Mouse (Mus musculus): ENCODE results near the gene Foxq1. TPM values are rescaled to one million over a fixed set of nuclear protein-coding genes. Genes with fewer than 3 reads are reported as not detected.

Gene Foxq1
- polyA plus RNA-seq, 1 experiment from 2014 or later = 0.19 TPM

DNA sequence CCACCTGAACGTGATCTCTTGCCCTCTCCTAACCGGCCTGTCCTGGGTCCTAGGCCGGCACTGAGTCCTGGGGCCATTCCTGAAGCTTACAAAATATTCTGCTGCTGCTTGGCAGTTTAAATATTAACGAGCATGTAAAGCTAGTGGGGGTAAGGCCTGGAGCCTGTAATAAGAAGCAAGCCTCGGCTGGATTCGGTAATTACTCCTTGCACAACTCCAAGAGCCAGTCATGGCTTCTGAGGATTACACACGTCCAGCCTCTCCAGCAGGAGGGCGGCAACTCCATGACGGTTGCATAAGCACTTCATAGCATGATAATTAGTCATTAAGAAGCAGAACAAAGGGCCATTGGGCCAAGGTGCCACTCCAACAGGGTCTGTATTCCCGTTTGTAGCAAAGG, 22.5 kb downstream of the Foxq1 start:
- H3K9me3 ChIP-seq = no peaks in the 10 kb centered on the region
- no peak overlapping the region for H3K4me3 ChIP-seq
- no peaks in the 10 kb centered on the region for H3K36me3 ChIP-seq
- H3K4me1 ChIP-seq = no peaks in the 10 kb centered on the region
- DNase-seq (ENCODE audit: low spot score) = peak; percentile 28
- WGBS = 77% methylated on average over 10 of the region's 10 CpGs
- H3K27me3 ChIP-seq (ENCODE audit: insufficient read depth, poor library complexity, severe bottlenecking) = peaks cover 50% of the 10 kb centered on the region
- H3K27ac ChIP-seq = no peak overlapping the region

DNA sequence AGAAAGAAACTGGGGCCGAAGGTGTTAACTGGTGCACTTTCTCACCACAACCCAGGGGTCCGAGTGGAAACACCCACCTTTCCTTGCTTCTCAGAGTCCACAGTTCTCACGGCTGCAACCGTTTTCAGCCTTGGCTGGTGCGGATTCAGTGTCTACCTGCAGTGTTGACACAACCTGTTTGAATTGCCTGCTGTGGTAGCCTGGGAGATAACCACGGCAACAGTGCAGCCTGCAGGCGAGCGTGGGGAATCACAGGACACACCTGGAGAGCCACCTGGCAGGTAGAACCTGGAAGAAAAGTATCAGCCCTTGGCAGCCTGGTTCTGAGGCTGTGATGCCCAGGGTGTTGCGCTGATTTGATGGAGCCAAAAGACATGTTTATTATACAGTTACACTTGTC, 23.9 kb downstream of the Foxq1 start:
- H3K27me3 ChIP-seq (ENCODE audit: insufficient read depth, poor library complexity, severe bottlenecking) = peaks cover 38% of the 10 kb centered on the region
- H3K4me3 ChIP-seq = no peak overlapping the region
- H3K27ac ChIP-seq = no peak overlapping the region
- peak; percentile 74 for DNase-seq (ENCODE audit: low spot score)
- H3K4me1 ChIP-seq = no peaks in the 10 kb centered on the region
- H3K36me3 ChIP-seq = no peaks in the 10 kb centered on the region
- 50% methylated on average over 9 of the region's 9 CpGs for WGBS
- H3K9me3 ChIP-seq = no peaks in the 10 kb centered on the region

DNA sequence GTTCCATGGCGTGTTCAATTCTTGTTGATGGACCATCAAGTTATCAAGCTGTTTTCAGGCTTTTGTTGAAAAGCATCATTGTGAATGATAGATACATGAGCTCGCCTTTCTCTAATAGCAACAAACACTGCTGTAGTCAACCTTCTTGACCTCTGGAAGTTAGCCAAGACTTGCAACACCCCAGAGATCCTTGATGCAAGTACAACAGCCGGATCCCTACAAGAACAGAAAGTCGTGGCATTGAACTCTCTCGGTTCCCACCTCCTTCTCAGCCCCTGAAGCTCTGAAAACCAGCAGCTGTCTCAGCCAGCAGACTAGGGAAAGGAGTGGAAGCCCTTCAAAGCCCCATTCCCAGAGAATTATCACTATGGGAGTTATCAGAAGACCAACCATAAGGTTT, 31.4 kb downstream of the Foxq1 start:
- H3K4me1 ChIP-seq = no peaks in the 10 kb centered on the region
- H3K27me3 ChIP-seq (ENCODE audit: insufficient read depth, poor library complexity, severe bottlenecking) = no peaks in the 10 kb centered on the region
- H3K9me3 ChIP-seq = no peaks in the 10 kb centered on the region
- no peak overlapping the region for H3K4me3 ChIP-seq
- WGBS = 71% methylated on average over 5 of the region's 5 CpGs
- no peaks in the 10 kb centered on the region for H3K36me3 ChIP-seq
- DNase-seq (ENCODE audit: low spot score) = no peak
- no peak overlapping the region for H3K27ac ChIP-seq

DNA sequence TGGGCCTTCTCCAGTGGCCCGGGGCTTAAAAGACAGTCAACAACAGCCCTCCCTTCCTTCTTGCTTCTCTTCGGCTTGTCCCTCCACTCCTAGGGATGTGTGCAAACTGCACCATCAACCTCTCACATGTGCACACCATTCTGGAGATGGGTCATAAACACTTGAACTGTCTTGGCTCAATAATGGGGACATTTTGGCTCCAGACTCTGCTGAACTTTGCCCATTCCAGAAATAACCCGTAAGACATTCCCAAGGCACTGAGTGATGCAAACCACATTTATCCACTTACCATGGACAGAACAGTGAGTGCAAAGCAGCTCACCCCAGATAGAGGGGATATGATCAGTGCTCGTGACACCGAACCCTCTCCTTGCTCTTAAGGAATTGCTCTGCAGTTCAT, 43.6 kb downstream of the Foxq1 start:
- Histone ChIP-seq H3K27me3 (ENCODE audit: insufficient read depth, poor library complexity, severe bottlenecking) (no peaks in the 10 kb centered on the region; the same call in 1 of the 2 replicates), H3K27ac (no peak overlapping the region), H3K4me1 (no peaks in the 10 kb centered on the region), H3K4me3 (no peak overlapping the region), H3K9me3 (no peaks in the 10 kb centered on the region), H3K36me3 (no peaks in the 10 kb centered on the region)
- DNase-seq (ENCODE audit: low spot score) = no peak
- 71% methylated on average over 5 of the region's 5 CpGs for WGBS

DNA sequence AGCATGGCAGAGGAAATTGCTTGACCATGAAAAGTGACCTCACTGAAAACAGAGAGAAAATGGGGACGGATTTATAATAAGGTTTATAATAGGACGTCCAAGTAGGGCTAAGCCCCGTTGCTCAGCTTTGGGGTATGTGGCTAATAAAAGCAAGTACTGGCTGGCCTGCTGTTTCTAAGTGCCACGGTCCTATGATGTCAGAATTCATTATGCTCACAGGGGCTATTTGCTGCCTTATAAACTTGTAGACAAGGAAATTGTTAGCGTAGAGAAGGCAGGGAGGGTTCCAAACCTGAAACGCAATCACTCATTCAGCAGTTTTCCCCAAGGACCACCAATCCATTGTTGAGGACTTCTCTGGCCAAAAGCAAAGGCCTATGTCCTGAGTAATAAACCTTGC, 48.0 kb downstream of the Foxq1 start:
- Histone ChIP-seq H3K27me3 (ENCODE audit: insufficient read depth, poor library complexity, severe bottlenecking) (peaks cover 8% of the 10 kb centered on the region), H3K36me3 (no peaks in the 10 kb centered on the region), H3K4me1 (no peaks in the 10 kb centered on the region), H3K27ac (no peak overlapping the region), H3K9me3 (no peaks in the 10 kb centered on the region), H3K4me3 (no peak overlapping the region)
- DNase-seq (ENCODE audit: low spot score) = no peak
- 80% methylated on average over 6 of the region's 6 CpGs for WGBS

Other genes with a start within 250 kb of the Foxq1 start
- not detected in 2 replicates for gene A530084C06Rik, start 3.2 kb downstream of the Foxq1 start, polyA plus RNA-seq (2016; fragmentation: Nextera tagmentation; extraction: Ambion mirVana)
- 0.14 and 3.4 TPM in 2 replicates for gene Foxf2, start 69.7 kb downstream of the Foxq1 start, polyA plus RNA-seq (2016; fragmentation: Nextera tagmentation; extraction: Ambion mirVana)